Mouse (Mus musculus) testis, adult 2 months (tissue): ENCODE measurements around the gene Sh2b1. TPM values are rescaled to one million over a fixed set of nuclear protein-coding genes. Genes with fewer than 3 reads are reported as not detected.

Experiments
- H3K27ac ChIP-seq: fragments of 200-500 bp; 2 replicates; pipeline ENCODE4 v1.5.1; 2012; ENCODE audit warnings: low read depth, low read length; ENCODE audit not compliant: control insufficient read depth, insufficient read depth
- H3K27me3 ChIP-seq: fragments of 200-500 bp; 2 replicates; pipeline ENCODE4 v1.6.1; 2012; ENCODE audit warnings: mild to moderate bottlenecking, low read length, moderate library complexity; ENCODE audit not compliant: control insufficient read depth, insufficient read depth
- H3K36me3 ChIP-seq: fragments of 200-500 bp; 2 replicates; pipeline ENCODE4 v1.6.1; 2012; ENCODE audit warnings: mild to moderate bottlenecking, low read length; ENCODE audit not compliant: control insufficient read depth, insufficient read depth
- H3K4me1 ChIP-seq: fragments of 200-500 bp; 2 replicates; pipeline ENCODE4 v1.6.1; 2012; ENCODE audit warnings: low read length; ENCODE audit not compliant: control insufficient read depth, insufficient read depth
- H3K4me3 ChIP-seq: fragments of 200-500 bp; 2 replicates; pipeline ENCODE4 v1.5.1; 2012; ENCODE audit warnings: low read depth, mild to moderate bottlenecking, low read length, moderate library complexity, mixed read lengths; ENCODE audit not compliant: control insufficient read depth
- CTCF ChIP-seq: fragments of 200-500 bp; IDR thresholded peaks from 2 replicates; pipeline ENCODE4 v1.5.1; 2012; ENCODE audit warnings: low read depth, mild to moderate bottlenecking, inconsistent platforms, low read length, moderate library complexity; ENCODE audit not compliant: control insufficient read depth, insufficient read depth, insufficient replicate concordance
- POLR2A ChIP-seq: fragments of 200-500 bp; IDR thresholded peaks from 2 replicates; pipeline ENCODE4 v1.6.1; 2012; ENCODE audit warnings: low read depth, mild to moderate bottlenecking, inconsistent platforms, low read length, moderate library complexity; ENCODE audit not compliant: control insufficient read depth
- polyA plus RNA-seq: library from polyadenylated mRNA; depleted of rRNA; stranded (reverse); fragments of >200 nt; gene quantifications from 2 replicates; pipeline ENCODE4 v1.2.3, GENCODE M21; 2012

Gene Sh2b1
- polyA plus RNA-seq, 1 experiment, result 39.2 TPM

DNA sequence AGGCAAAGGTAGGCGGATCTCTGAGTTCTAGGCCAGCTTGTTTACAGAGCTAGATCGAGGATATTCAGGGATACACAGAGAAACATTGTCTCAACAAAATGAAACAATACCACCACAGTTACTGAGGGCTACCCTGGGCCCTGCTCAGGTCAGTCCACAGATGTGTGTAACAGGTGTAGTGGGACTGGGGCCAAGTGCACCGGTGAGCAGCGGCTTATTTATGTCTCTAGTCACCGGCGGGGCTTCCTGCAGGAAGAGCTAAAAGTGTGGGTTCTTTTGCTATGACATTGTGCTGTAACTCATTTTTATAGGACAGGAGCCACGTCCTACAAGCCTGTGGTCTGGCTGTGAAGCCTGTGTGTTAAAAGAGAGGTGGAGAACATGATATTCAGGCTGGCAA, 21.4 kb downstream of the Sh2b1 start:
- H3K27me3 ChIP-seq, result no peaks in the 10 kb centered on the region
- peaks cover 2% of the 10 kb centered on the region; the same call in 1 of the 2 replicates for H3K4me1 ChIP-seq
- H3K27ac ChIP-seq, result no peak overlapping the region
- H3K36me3 ChIP-seq, result no peaks in the 10 kb centered on the region
- no peak for TF ChIP-seq CTCF
- TF ChIP-seq POLR2A, result no peak
- no peak overlapping the region for H3K4me3 ChIP-seq

DNA sequence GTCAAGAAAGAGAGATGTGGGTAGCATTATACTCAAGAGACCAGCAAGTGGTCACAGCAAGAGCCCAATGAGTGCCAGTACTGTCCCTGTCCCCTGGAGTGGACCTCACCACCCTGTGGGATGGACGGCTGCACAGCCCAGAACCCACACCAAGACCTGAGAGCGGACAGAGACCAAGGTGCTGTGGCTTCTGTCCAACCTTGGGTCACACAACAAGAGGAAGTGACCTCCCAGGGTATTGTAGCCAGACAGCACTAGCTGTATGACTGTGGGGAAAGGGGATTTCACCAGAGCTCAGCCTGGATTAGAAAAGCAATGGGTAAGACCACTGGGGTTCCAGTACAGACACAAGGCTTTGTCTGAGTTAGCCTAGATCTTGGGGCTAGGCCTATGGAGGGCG, 23.0 kb downstream of the Sh2b1 start:
- TF ChIP-seq CTCF (no peak), POLR2A (no peak)
- Histone ChIP-seq H3K4me1 (peaks cover 2% of the 10 kb centered on the region; the same call in 1 of the 2 replicates), H3K4me3 (no peak overlapping the region), H3K27ac (no peak overlapping the region), H3K36me3 (no peaks in the 10 kb centered on the region), H3K27me3 (no peaks in the 10 kb centered on the region)

DNA sequence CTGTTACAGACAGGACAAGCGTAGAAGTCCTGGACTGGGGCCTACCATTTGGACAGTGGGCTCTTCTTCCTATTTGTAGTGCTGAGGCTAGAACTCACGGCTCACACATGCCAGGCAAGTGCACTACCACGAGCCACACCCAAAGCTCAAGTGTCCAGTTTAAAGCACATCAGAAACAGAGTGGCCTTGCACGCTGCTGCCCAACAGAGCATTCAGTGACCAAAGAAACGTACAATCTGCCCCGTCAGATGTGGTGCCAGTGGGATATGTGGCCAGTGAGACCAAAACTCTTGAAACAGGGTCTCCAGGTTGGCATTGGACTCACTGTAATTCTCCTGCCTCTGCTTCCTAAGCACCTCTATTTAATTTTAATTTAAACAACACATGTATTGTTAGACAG, 24.6 kb downstream of the Sh2b1 start:
- Histone ChIP-seq H3K27me3 (no peaks in the 10 kb centered on the region), H3K36me3 (no peaks in the 10 kb centered on the region), H3K27ac (no peak overlapping the region), H3K4me1 (peaks cover 2% of the 10 kb centered on the region; the same call in 1 of the 2 replicates), H3K4me3 (no peak overlapping the region)
- no peak for TF ChIP-seq POLR2A
- no peak for TF ChIP-seq CTCF

DNA sequence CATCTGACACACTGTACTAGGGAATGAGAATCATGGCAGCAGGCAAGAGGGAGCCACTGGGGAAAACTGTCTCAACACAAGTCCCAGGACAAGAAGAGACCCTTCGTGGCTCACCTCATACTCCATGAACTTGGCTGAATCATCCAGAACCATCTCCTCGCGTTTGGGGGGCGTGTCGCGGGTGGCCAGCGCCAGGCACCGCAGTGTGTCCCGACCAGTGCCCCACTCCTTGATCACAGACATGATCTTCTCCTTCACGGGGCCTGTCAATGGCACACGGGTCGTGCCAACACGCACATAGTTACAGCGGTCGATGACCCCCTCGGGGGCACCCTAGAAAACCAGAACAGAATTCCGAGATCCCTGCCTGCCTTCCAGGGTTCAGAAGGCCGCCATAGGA, 25.2 kb downstream of the Sh2b1 start:
- H3K4me1 ChIP-seq, result peaks cover 2% of the 10 kb centered on the region; the same call in 1 of the 2 replicates
- no peak overlapping the region for H3K4me3 ChIP-seq
- no peaks in the 10 kb centered on the region for H3K27me3 ChIP-seq
- no peak overlapping the region for H3K27ac ChIP-seq
- TF ChIP-seq POLR2A, result no peak
- TF ChIP-seq CTCF, result no peak
- H3K36me3 ChIP-seq, result no peaks in the 10 kb centered on the region

DNA sequence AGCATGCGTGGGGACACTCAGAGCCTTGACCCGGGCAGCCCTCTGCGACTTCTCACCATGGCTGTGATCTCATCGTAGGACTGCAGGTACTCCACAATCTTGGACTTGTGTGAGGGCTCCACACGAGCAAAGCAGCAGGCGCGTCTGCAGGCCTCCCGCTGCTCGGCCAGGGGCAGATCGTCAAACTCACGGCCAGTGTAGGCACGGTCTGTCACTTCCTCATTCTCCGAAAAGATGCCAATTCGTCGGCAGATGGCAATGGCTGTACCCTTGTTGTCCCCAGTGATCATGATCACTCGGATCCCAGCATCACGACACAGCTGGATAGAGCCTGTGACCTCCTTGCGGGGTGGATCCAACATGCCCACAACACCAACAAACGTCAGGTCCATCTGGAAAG, 26.7 kb downstream of the Sh2b1 start:
- no peak overlapping the region for H3K4me3 ChIP-seq
- TF ChIP-seq CTCF (no peak), POLR2A (no peak)
- H3K36me3 ChIP-seq, result no peaks in the 10 kb centered on the region
- H3K27ac ChIP-seq, result no peak overlapping the region
- no peaks in the 10 kb centered on the region for H3K27me3 ChIP-seq
- peaks cover 2% of the 10 kb centered on the region; the same call in 1 of the 2 replicates for H3K4me1 ChIP-seq

DNA sequence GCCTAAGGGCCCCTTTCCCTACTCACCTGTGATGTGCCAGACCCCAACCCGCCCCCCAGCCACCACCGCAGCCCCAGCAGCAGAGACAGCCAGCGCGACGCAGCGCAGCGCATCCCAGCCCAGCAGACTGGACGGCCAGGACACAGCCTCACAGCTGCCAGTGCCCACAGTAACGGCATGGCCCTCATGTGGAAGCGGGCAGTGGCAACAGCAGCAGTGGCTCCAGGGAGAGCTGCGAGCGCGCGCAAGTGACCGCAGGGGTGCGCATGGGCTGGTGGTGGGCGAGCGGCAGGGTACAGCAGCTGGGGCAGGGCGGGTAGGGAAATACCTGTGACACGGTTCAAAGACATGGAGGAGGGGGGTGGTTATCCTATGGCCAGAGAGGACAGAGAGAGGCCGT, 29.0 kb downstream of the Sh2b1 start:
- Histone ChIP-seq H3K27ac (no peak overlapping the region), H3K4me1 (no peaks in the 10 kb centered on the region), H3K36me3 (no peaks in the 10 kb centered on the region), H3K4me3 (no peak overlapping the region), H3K27me3 (no peaks in the 10 kb centered on the region)
- no peak for TF ChIP-seq CTCF
- no peak for TF ChIP-seq POLR2A

DNA sequence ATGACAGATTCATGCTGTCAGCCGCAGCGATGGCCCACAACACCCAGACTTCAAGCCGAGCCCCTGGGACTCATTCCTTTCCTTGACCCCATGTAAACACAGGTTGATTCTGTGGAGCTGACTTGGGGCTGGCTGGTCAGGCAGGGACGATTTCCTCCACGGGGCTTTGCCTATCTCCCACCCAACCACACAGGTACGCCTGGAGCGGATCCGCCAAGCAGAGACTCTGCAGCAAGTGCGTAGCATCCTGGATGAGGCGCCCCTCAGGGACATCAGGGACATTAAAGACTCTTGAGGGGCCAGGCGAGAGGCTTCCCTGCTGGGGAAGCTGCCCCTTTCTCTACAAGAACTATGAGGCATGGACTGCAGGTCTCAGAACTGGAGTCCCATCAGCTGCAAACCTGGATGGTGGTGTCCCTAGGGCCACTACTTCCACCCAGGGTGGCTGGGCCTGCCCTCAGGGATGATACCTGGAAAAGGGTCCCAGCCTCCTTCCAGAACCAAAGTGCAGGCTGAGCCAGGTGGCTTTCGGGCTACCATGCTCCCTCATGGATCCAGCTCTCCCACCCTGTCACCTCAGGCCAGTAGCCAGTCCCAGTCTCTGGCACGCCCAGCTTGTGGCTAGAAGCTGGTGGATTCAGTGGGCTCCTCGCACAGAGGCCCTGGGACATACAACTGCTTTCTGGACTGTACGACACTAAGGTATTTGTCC, 30.0 kb downstream of the Sh2b1 start:
- Histone ChIP-seq H3K4me1 (no peaks in the 10 kb centered on the region), H3K4me3 (no peak overlapping the region), H3K27me3 (no peaks in the 10 kb centered on the region), H3K27ac (no peak overlapping the region), H3K36me3 (no peaks in the 10 kb centered on the region)
- no peak for TF ChIP-seq CTCF
- no peak for TF ChIP-seq POLR2A
